In genomic region chr13:36562447-36563441, GRCm38 (mm10) we compare ENCODE assay signal across 10 mouse cellular contexts.
DNase-seq lines count a peak whose midpoint lies in the region; ATAC-seq lines count a peak whose summit lies in the region.
"Had no signal": no experiment of that assay in that cellular context is flagged by ENCODE, and none has a peak within 500 bp of the region (broad histone marks: within the 10 kb centered on the region; RNA-seq: fewer than 3 reads in every experiment).

No protein-coding gene starts in this region.

- no peak for ATAC-seq in heart, embryonic 11.5 days (replicated peaks; ENCODE audit: insufficient number of reproducible peaks, low FRiP score, low TSS enrichment)
- 0 out of 2 replicates have a peak, but pooled peaks have one; percentile 36 for ATAC-seq in forebrain, embryonic 11.5 days (replicated peaks; ENCODE audit: low FRiP score)
- ATAC-seq in hindbrain, embryonic 16.5 days, result peak; percentile 81
- peak; percentile 70 for ATAC-seq in neural tube, embryonic 12.5 days (ENCODE audit: low FRiP score, low read depth)

- peak; percentile 28 for DNase-seq in heart, adult 8-10 months (ENCODE audit: low spot score)
- no peak for DNase-seq in forebrain, embryonic 11.5 days (ENCODE audit: low spot score)
- no peak for DNase-seq in MN1 (ENCODE audit: low spot score)
- no peak for DNase-seq in cerebellum, adult 8-10 months
- DNase-seq in kidney, postnatal 25 days, result no peak
- DNase-seq: kidney, adult 11 months had no signal

- no peaks in the 10 kb centered on the region for H3K36me3 ChIP-seq in heart, embryonic 11.5 days (ENCODE audit: control insufficient read depth, insufficient read depth, low read length)
- H3K36me3 ChIP-seq in forebrain, embryonic 11.5 days (ENCODE audit: control insufficient read depth, insufficient read depth, low read length), result no peaks in the 10 kb centered on the region
- no peaks in the 10 kb centered on the region for H3K36me3 ChIP-seq in hindbrain, embryonic 16.5 days (ENCODE audit: control insufficient read depth, insufficient read depth, low read length)
- H3K36me3 ChIP-seq in neural tube, embryonic 12.5 days, result no peaks in the 10 kb centered on the region
- H3K36me3 ChIP-seq: limb, embryonic 12.5 days had no signal

- 71% methylated on average over 16 of the region's 16 CpGs for WGBS in heart, embryonic 11.5 days (ENCODE audit: insufficient replicate concordance)
- WGBS in forebrain, embryonic 11.5 days, result 63% methylated on average over 16 of the region's 16 CpGs
- WGBS in hindbrain, embryonic 16.5 days, result 36% methylated on average over 16 of the region's 16 CpGs
- WGBS in neural tube, embryonic 12.5 days, result 59% methylated on average over 16 of the region's 16 CpGs

- H3K9me3 ChIP-seq in heart, embryonic 11.5 days (replicated peaks; ENCODE audit: control insufficient read depth, low read length), result no peaks in the 10 kb centered on the region
- H3K9me3 ChIP-seq in forebrain, embryonic 11.5 days (ENCODE audit: control insufficient read depth, low read length), result no peaks in the 10 kb centered on the region
- H3K9me3 ChIP-seq in hindbrain, embryonic 16.5 days (ENCODE audit: control insufficient read depth, low read length), result no peaks in the 10 kb centered on the region
- H3K9me3 ChIP-seq in neural tube, embryonic 12.5 days, result no peaks in the 10 kb centered on the region
- H3K9me3 ChIP-seq: limb, embryonic 12.5 days had no signal

- H3K27ac ChIP-seq in heart, embryonic 11.5 days (ENCODE audit: low read depth, low read length), result no peak overlapping the region
- H3K27ac ChIP-seq in forebrain, embryonic 11.5 days (ENCODE audit: low read depth, low read length), result peak overlapping the region; percentile 32; the same call in 1 of the 2 replicates
- H3K27ac ChIP-seq in hindbrain, embryonic 16.5 days (ENCODE audit: low read depth, low read length), result peak overlapping the region; percentile 66
- H3K27ac ChIP-seq in neural tube, embryonic 12.5 days, result 0 out of 2 replicates have a peak overlapping the region, but pooled peaks have one; percentile 57
- H3K27ac ChIP-seq: limb, embryonic 12.5 days had no signal

- no peaks in the 10 kb centered on the region for H3K27me3 ChIP-seq in heart, embryonic 11.5 days (ENCODE audit: control insufficient read depth, insufficient read depth, low read length)
- no peaks in the 10 kb centered on the region for H3K27me3 ChIP-seq in forebrain, embryonic 11.5 days (ENCODE audit: control insufficient read depth, insufficient read depth, low read length)
- no peaks in the 10 kb centered on the region for H3K27me3 ChIP-seq in hindbrain, embryonic 16.5 days (replicated peaks; ENCODE audit: control insufficient read depth, insufficient read depth, low read length)
- no peaks in the 10 kb centered on the region for H3K27me3 ChIP-seq in neural tube, embryonic 12.5 days (replicated peaks)
- H3K27me3 ChIP-seq: limb, embryonic 12.5 days had no signal

- no peak overlapping the region for H3K4me2 ChIP-seq in heart, embryonic 11.5 days
- no peak overlapping the region for H3K4me2 ChIP-seq in forebrain, embryonic 11.5 days (ENCODE audit: low read depth, low read length, severe bottlenecking)
- H3K4me2 ChIP-seq in hindbrain, embryonic 16.5 days (ENCODE audit: low read length), result peak overlapping the region; percentile 18; the same call in 1 of the 2 replicates
- no peak overlapping the region for H3K4me2 ChIP-seq in neural tube, embryonic 12.5 days (replicated peaks)
- H3K4me2 ChIP-seq: limb, embryonic 12.5 days had no signal

- no peak overlapping the region for H3K4me3 ChIP-seq in heart, embryonic 11.5 days (ENCODE audit: low read depth, low read length)
- no peak overlapping the region for H3K4me3 ChIP-seq in forebrain, embryonic 11.5 days (ENCODE audit: low read depth, low read length)
- no peak overlapping the region for H3K4me3 ChIP-seq in hindbrain, embryonic 16.5 days (ENCODE audit: low read length)
- H3K4me3 ChIP-seq in neural tube, embryonic 12.5 days, result no peak overlapping the region
- H3K4me3 ChIP-seq: limb, embryonic 12.5 days had no signal

- H3K9ac ChIP-seq in heart, embryonic 11.5 days (ENCODE audit: low read depth, low read length), result no peak overlapping the region
- no peak overlapping the region for H3K9ac ChIP-seq in forebrain, embryonic 11.5 days (ENCODE audit: low read length)
- 0 out of 2 replicates have a peak overlapping the region, but pooled peaks have one; percentile 48 for H3K9ac ChIP-seq in hindbrain, embryonic 16.5 days (ENCODE audit: low read depth, low read length)
- no peak overlapping the region for H3K9ac ChIP-seq in neural tube, embryonic 12.5 days
- H3K9ac ChIP-seq: limb, embryonic 12.5 days had no signal

- H3K4me1 ChIP-seq in heart, embryonic 11.5 days (ENCODE audit: control insufficient read depth, insufficient read depth, low read length), result 0 out of 2 replicates have a peak, but pooled peaks cover 2% of the 10 kb centered on the region
- H3K4me1 ChIP-seq in forebrain, embryonic 11.5 days (replicated peaks; ENCODE audit: control insufficient read depth, insufficient read depth, low read length), result peaks cover 7% of the 10 kb centered on the region
- peaks cover 14% of the 10 kb centered on the region for H3K4me1 ChIP-seq in hindbrain, embryonic 16.5 days (ENCODE audit: control insufficient read depth, insufficient read depth, low read depth, low read length)
- H3K4me1 ChIP-seq in neural tube, embryonic 12.5 days, result peaks cover 17% of the 10 kb centered on the region
- H3K4me1 ChIP-seq: limb, embryonic 12.5 days had no signal
